Mouse (Mus musculus) erythroblast, adult 5-6 weeks (primary cell): ENCODE data around the gene Smco2. TPM values are rescaled to one million over a fixed set of nuclear protein-coding genes. Genes with fewer than 3 reads are reported as not detected.

Source experiments
- total RNA-seq, 2 experiments: library from RNA; stranded (forward) in 1 of 2; stranded (reverse) in 1 of 2; fragments of 150-400 nt in 1 of 2; fragments of 200-764, 138-1000 nt in 1 of 2; gene quantifications; 2 replicates each; pipeline versions ENCODE4 v1.2.3 to v1.2.4; 2015 to 2017; ENCODE audit warnings: low replicate concordance in 2 of 2

The Smco2 gene
- total RNA-seq, 2 experiments from 2014 or later = not detected

Other genes starting within 250 kb of the Smco2 start
- 59.4 and 67.9 TPM in 2 replicates for gene Med21, start 207.6 kb upstream of the Smco2 start, total RNA-seq (2015; ENCODE audit: low replicate concordance)
- 55.9 and 96.7 TPM in 2 replicates for gene Med21, start 207.6 kb upstream of the Smco2 start, total RNA-seq (2017; ENCODE audit: low replicate concordance)
- gene Tm7sf3, start 207.3 kb upstream of the Smco2 start, total RNA-seq (2015; ENCODE audit: low replicate concordance) = 18.6 and 27.8 TPM in 2 replicates
- 33.0 TPM in 2 replicates for gene Tm7sf3, start 207.3 kb upstream of the Smco2 start, total RNA-seq (2017; ENCODE audit: low replicate concordance)
- 0.58 and 1.0 TPM in 2 replicates for gene Stk38l, start 125.1 kb upstream of the Smco2 start, total RNA-seq (2015; ENCODE audit: low replicate concordance)
- 1.4 and 6.8 TPM in 2 replicates for gene Stk38l, start 125.1 kb upstream of the Smco2 start, total RNA-seq (2017; ENCODE audit: low replicate concordance)
- gene Arntl2, start 54.0 kb upstream of the Smco2 start, total RNA-seq (2015; ENCODE audit: low replicate concordance) = not detected in 2 replicates
- not detected in 2 replicates for gene Arntl2, start 54.0 kb upstream of the Smco2 start, total RNA-seq (2017; ENCODE audit: low replicate concordance)
- gene Ppfibp1, start 38.4 kb downstream of the Smco2 start, total RNA-seq (2015; ENCODE audit: low replicate concordance) = 24.4 TPM in 1 of 2 replicates, not detected in the other
- gene Ppfibp1, start 38.4 kb downstream of the Smco2 start, total RNA-seq (2017; ENCODE audit: low replicate concordance) = 1.8 and 4.2 TPM in 2 replicates
- gene 1700034J05Rik, start 104.3 kb downstream of the Smco2 start, total RNA-seq (2015; ENCODE audit: low replicate concordance) = not detected in 2 replicates
- gene 1700034J05Rik, start 104.3 kb downstream of the Smco2 start, total RNA-seq (2017; ENCODE audit: low replicate concordance) = not detected in 2 replicates
- gene Rep15, start 182.5 kb downstream of the Smco2 start, total RNA-seq (2015; ENCODE audit: low replicate concordance) = 0.63 TPM in 1 of 2 replicates, not detected in the other
- 0.28 TPM in 1 of 2 replicates, not detected in the other for gene Rep15, start 182.5 kb downstream of the Smco2 start, total RNA-seq (2017; ENCODE audit: low replicate concordance)
- 31.3 and 36.3 TPM in 2 replicates for gene Mrps35, start 192.7 kb downstream of the Smco2 start, total RNA-seq (2015; ENCODE audit: low replicate concordance)
- gene Mrps35, start 192.7 kb downstream of the Smco2 start, total RNA-seq (2017; ENCODE audit: low replicate concordance) = 13.2 and 23.9 TPM in 2 replicates
- gene Mansc4, start 236.9 kb downstream of the Smco2 start, total RNA-seq (2015; ENCODE audit: low replicate concordance) = not detected in 2 replicates
- not detected in 2 replicates for gene Mansc4, start 236.9 kb downstream of the Smco2 start, total RNA-seq (2017; ENCODE audit: low replicate concordance)
- gene Klhl42, start 241.3 kb downstream of the Smco2 start, total RNA-seq (2015; ENCODE audit: low replicate concordance) = 1.5 and 2.9 TPM in 2 replicates
- 0.98 and 1.2 TPM in 2 replicates for gene Klhl42, start 241.3 kb downstream of the Smco2 start, total RNA-seq (2017; ENCODE audit: low replicate concordance)